Mouse (Mus musculus) left cerebral cortex, postnatal 25 days (tissue): Measurements from ENCODE around the gene Hspa5. TPM values are rescaled to one million over a fixed set of nuclear protein-coding genes. Genes with fewer than 3 reads are reported as not detected.
"Not testable (repeated sequence)": the region's sequence is repeated elsewhere in the genome, so short reads cannot be mapped to it uniquely, and the experiment has no call there.

Experiments
- DNase-seq, 2 experiments: peaks; one replicate each; pipeline ENCODE4 v3.0.0; 2022; ENCODE audit warnings: low spot score in 2 of 2, mixed read lengths in 1 of 2
- intact Hi-C: fragments of 180-260 bp; cut with DNase I; formaldehyde crosslinking; loops from one replicate; pipeline ENCODE4 v1.15.1; 2025
- total RNA-seq, 2 experiments: library from RNA; stranded (reverse); gene quantifications; 2 replicates each; pipeline ENCODE4 v1.2.3; 2021

The Hspa5 gene
- total RNA-seq, 2 experiments from 2014 or later, result 394 to 427 TPM

- intact Hi-C loops, result no loop called here
- DNase-seq, result no peak
These were observed 7.0 kb upstream of the Hspa5 start for GRCm38 (mm10) chr2:34764801-34765200.

GRCm38 (mm10) chr2:34770049-34770448, 1.7 kb upstream of the Hspa5 start:
- no peak for DNase-seq
- intact Hi-C loops, result loop anchor here (2.0 kb wide), 1 partner anchor 15 kb away; the partner anchor contains the start of gene Gapvd1

GRCm38 (mm10) chr2:34770951-34771350, 819 bp upstream of the Hspa5 start:
- DNase-seq, result no peak
- intact Hi-C loops, result loop anchor here (2.0 kb wide), 1 partner anchor 16 kb away; the partner anchor contains the start of gene Gapvd1

- intact Hi-C loops, result loop anchor here (2.0 kb wide), 1 partner anchor 26 kb away; the partner anchor contains the start of gene Rabepk
- no peak for DNase-seq
These were observed 774 bp downstream of the Hspa5 start for GRCm38 (mm10) chr2:34772252-34773235.

GRCm38 (mm10) chr2:34773673-34774072, 1.9 kb downstream of the Hspa5 start:
- no peak for DNase-seq
- intact Hi-C loops, result loop anchor here (2.0 kb wide), 1 partner anchor 25 kb away; the partner anchor contains the start of gene Rabepk

- intact Hi-C loops, result no loop called here
- DNase-seq, result no peak
These were observed 2.7 kb downstream of the Hspa5 start for GRCm38 (mm10) chr2:34774493-34774892.

- DNase-seq, result no peak
- intact Hi-C loops, result no loop called here
These were observed 5.6 kb downstream of the Hspa5 start for GRCm38 (mm10) chr2:34777237-34777868.

GRCm38 (mm10) chr2:34783064-34784020, 11.6 kb downstream of the Hspa5 start:
- intact Hi-C loops, result no loop called here

GRCm38 (mm10) chr2:34784085-34784484, 12.3 kb downstream of the Hspa5 start:
- intact Hi-C loops, result no loop called here
- DNase-seq, result peak in 1 of 2 experiments; percentile 51

More at GRCm38 (mm10) chr2:34783064-34784020, 11.6 kb downstream of the Hspa5 start:
- DNase-seq, result no peak

- intact Hi-C loops, result no loop called here
- DNase-seq, result no peak
These were observed 18.5 kb downstream of the Hspa5 start for GRCm38 (mm10) chr2:34790282-34790681.

- intact Hi-C loops, DNase-seq: not testable (repeated sequence)
These were observed 20.8 kb downstream of the Hspa5 start for GRCm38 (mm10) chr2:34792543-34792942.

GRCm38 (mm10) chr2:34794511-34794910, 22.7 kb downstream of the Hspa5 start:
- intact Hi-C loops, result no loop called here
- no peak for DNase-seq

GRCm38 (mm10) chr2:34795426-34795825, 23.7 kb downstream of the Hspa5 start:
- intact Hi-C loops, result no loop called here
- DNase-seq, result no peak

- intact Hi-C loops, result loop anchor here (2.0 kb wide), 1 partner anchor 27 kb away; no protein-coding TSS in a partner anchor
- peak; percentile 71 to 79 for DNase-seq
These were observed 27.8 kb downstream of the Hspa5 start, which contains the start of gene Rabepk for GRCm38 (mm10) chr2:34799357-34800256. TSS of gene Rabepk (minus strand) at chr2:34799912.

GRCm38 (mm10) chr2:34800371-34800770, 28.6 kb downstream of the Hspa5 start:
- intact Hi-C loops, result no loop called here
- no peak for DNase-seq

- intact Hi-C loops, result no loop called here
- DNase-seq, result peak; percentile 98 to 99
These were observed 30.0 kb downstream of the Hspa5 start for GRCm38 (mm10) chr2:34801516-34802482.
